Mouse (Mus musculus): ENCODE measurements around the gene Snap29. TPM values are rescaled to one million over a fixed set of nuclear protein-coding genes. Genes with fewer than 3 reads are reported as not detected.

Gene Snap29
- polyA plus RNA-seq, 1 experiment, result 8.1 TPM

DNA sequence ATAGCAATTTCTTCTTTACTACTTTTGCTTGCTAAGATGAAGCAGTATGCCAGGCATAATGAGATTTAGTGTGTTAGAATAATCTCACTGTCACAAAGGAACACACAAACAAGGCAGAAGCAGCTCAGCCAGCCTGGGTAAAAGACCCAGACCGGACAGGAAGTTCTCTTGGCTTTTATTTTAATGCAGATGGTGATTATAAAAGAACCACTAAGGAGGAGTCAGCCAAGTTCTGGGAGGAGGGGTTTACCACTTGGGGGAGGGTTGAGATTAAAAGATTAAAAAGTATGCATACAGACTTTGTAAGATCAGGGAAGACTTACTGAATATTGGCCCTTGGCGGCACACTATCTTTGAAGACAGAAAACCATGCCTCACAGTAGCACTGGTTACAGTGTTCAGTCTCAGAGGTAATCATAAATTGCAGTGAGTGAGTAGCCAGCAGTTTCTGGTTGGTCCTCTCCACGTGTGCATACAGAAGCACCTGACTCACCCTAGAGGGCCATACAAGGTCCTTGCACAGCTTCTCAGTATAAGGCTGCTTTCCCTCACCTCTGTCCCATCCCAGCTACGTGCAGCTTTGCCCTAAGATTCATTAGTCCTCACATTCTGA is 72.7 kb downstream of the Snap29 start:
- no peak for DNase-seq
- peaks cover 3% of the 10 kb centered on the region for H3K36me3 ChIP-seq (ENCODE audit: control insufficient read depth, insufficient read depth, low read length)
- H3K27ac ChIP-seq (ENCODE audit: control insufficient read depth, insufficient read depth, low read length), result no peak overlapping the region
- 50% methylated on average over 4 of the region's 4 CpGs for WGBS
- H3K4me3 ChIP-seq (ENCODE audit: control insufficient read depth, insufficient read depth, low read length), result no peak overlapping the region
- H3K27me3 ChIP-seq (ENCODE audit: control insufficient read depth, insufficient read depth, low read length), result no peaks in the 10 kb centered on the region
- H3K4me1 ChIP-seq (replicated peaks; ENCODE audit: control insufficient read depth, insufficient read depth, low read length), result peaks cover 3% of the 10 kb centered on the region
- TF ChIP-seq CTCF (IDR thresholded peaks at IDR 0.05; ENCODE audit: borderline replicate concordance, control insufficient read depth, extremely low read depth, insufficient read depth, low read length, poor library complexity), result no peak
- no peak for TF ChIP-seq POLR2A (IDR thresholded peaks at IDR 0.05; ENCODE audit: control insufficient read depth, extremely low read depth, insufficient read depth, low read length, poor library complexity)

Other genes starting within 250 kb of the Snap29 start
- 70.5 and 75.0 TPM in 2 replicates for gene Ube2l3, start 203.3 kb upstream of the Snap29 start, polyA plus RNA-seq (2012; rRNA removed)
- 0.41 and 0.51 TPM in 2 replicates for gene Rimbp3, start 197.4 kb upstream of the Snap29 start, polyA plus RNA-seq (2012; rRNA removed)
- gene Hic2, start 172.4 kb upstream of the Snap29 start, polyA plus RNA-seq (2012; rRNA removed), result 6.0 and 7.0 TPM in 2 replicates
- gene Tmem191c, start 129.9 kb upstream of the Snap29 start, polyA plus RNA-seq (2012; rRNA removed), result 63.6 and 72.6 TPM in 2 replicates
- 0.16 and 0.69 TPM in 2 replicates for gene Serpind1, start 74.6 kb upstream of the Snap29 start, polyA plus RNA-seq (2012; rRNA removed)
- gene Pi4ka, start 328 bp downstream of the Snap29 start, polyA plus RNA-seq (2012; rRNA removed), result 75.5 and 78.4 TPM in 2 replicates
- 147 and 200 TPM in 2 replicates for gene Crkl, start 46.0 kb downstream of the Snap29 start, polyA plus RNA-seq (2012; rRNA removed)
- 0.93 and 1.4 TPM in 2 replicates for gene Aifm3, start 83.6 kb downstream of the Snap29 start, polyA plus RNA-seq (2012; rRNA removed)
- gene Lztr1, start 102.7 kb downstream of the Snap29 start, polyA plus RNA-seq (2012; rRNA removed), result 291 and 303 TPM in 2 replicates
- 139 and 141 TPM in 2 replicates for gene Thap7, start 125.2 kb downstream of the Snap29 start, polyA plus RNA-seq (2012; rRNA removed)
- 0.10 and 0.11 TPM in 2 replicates for gene Lrrc74b, start 155.3 kb downstream of the Snap29 start, polyA plus RNA-seq (2012; rRNA removed)
- 1.6 and 1.8 TPM in 2 replicates for gene P2rx6, start 155.9 kb downstream of the Snap29 start, polyA plus RNA-seq (2012; rRNA removed)
- gene Slc7a4, start 177.2 kb downstream of the Snap29 start, polyA plus RNA-seq (2012; rRNA removed), result 5.0 and 6.5 TPM in 2 replicates
- gene Smpd4, start 213.4 kb downstream of the Snap29 start, polyA plus RNA-seq (2012; rRNA removed), result 134 and 144 TPM in 2 replicates
- gene Ccdc74a, start 240.5 kb downstream of the Snap29 start, polyA plus RNA-seq (2012; rRNA removed), result 0.50 and 0.61 TPM in 2 replicates

Measured in thymus, adult 2 months (tissue).